20 mouse cellular contexts compared by ENCODE assay signal in genomic region chr7:121880246-121880645, GRCm38 (mm10). TPM values are rescaled to one million over a fixed set of nuclear protein-coding genes. Genes with fewer than 3 reads are reported as not detected.
"Had no signal": no experiment of that assay in that cellular context is flagged by ENCODE, and none has a peak within 500 bp of the region (broad histone marks: within the 10 kb centered on the region; RNA-seq: fewer than 3 reads in every experiment).

No protein-coding gene starts in this region.

- DNase-seq: kidney, adult 11 months; kidney, adult 8-10 months; kidney, postnatal 14 days; kidney, postnatal 4 days; layer of hippocampus, adult 9-11 months; liver, embryonic 13.5 days; midbrain, embryonic 14.5 days; thymus, adult 18-20 months; thymus, postnatal 36 days had no signal

- H3K4me3 ChIP-seq: intestine, embryonic 15.5 days; liver, embryonic 13.5 days; megakaryocyte, embryonic 14.5 days had no signal

- H3K36me3 ChIP-seq: intestine, embryonic 15.5 days; liver, embryonic 13.5 days had no signal

- H3K4me1 ChIP-seq: intestine, embryonic 15.5 days; liver, embryonic 13.5 days; megakaryocyte, embryonic 14.5 days had no signal

- H3K27ac ChIP-seq: intestine, embryonic 15.5 days; liver, embryonic 13.5 days had no signal

- H3K9ac ChIP-seq: intestine, embryonic 15.5 days; liver, embryonic 13.5 days had no signal

- H3K27me3 ChIP-seq: intestine, embryonic 15.5 days; liver, embryonic 13.5 days had no signal

- ATAC-seq: intestine, embryonic 15.5 days had no signal

- H3K9me3 ChIP-seq: intestine, embryonic 15.5 days; liver, embryonic 13.5 days; megakaryocyte, embryonic 14.5 days had no signal

- H3K4me2 ChIP-seq: intestine, embryonic 15.5 days; liver, embryonic 13.5 days; midbrain, embryonic 11.5 days had no signal

RNA-seq across cellular contexts. Expression of gene Scnn1b, which starts 15.4 kb away (rescaled TPM):
- total RNA-seq: layer of hippocampus, adult 18-20 months; layer of hippocampus, postnatal 25 days; left cerebral cortex, adult 18-20 months; left cerebral cortex, postnatal 25 days; liver, adult 2 months had no signal
- polyA plus RNA-seq: limb, embryonic 11.5 days; liver, adult 2 months; liver, embryonic 13.5 days; liver, embryonic 16.5 days; midbrain, embryonic 11.5 days; spleen, adult 2 months had no signal
